In the genomic region with DNA sequence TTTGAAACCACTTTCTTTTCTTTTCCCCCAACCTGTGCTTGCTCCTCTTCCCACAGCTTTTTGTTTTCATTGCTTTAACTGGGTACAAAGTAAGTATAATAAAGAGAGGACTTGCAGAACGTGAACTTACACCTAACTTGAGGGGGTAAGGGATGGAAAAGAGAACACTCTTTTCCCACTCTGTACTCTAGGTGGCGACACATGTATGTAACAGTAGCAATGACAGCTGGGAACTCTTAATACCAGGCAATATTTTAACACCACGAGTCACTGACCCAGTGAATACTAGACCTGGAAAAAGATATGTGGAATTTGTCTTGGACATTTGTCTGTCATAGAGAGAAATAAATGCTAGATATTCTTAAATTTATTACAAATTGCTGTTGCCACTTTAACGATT, we compare ENCODE assay signal across 11 mouse cellular contexts. TPM values are rescaled to one million over a fixed set of nuclear protein-coding genes. Genes with fewer than 3 reads are reported as not detected.
DNase-seq lines count a peak whose midpoint lies in the region; ATAC-seq and TF ChIP-seq lines count a peak whose summit lies in the region.
"Had no signal": no experiment of that assay in that cellular context is flagged by ENCODE, and none has a peak within 500 bp of the region (broad histone marks: within the 10 kb centered on the region; RNA-seq: fewer than 3 reads in every experiment).

No protein-coding gene starts in this region.

- WGBS in embryonic facial prominence, embryonic 11.5 days: 27% methylated on average over 4 of the region's 4 CpGs
- 28% methylated on average over 4 of the region's 4 CpGs for WGBS in embryonic facial prominence, embryonic 10.5 days
- 20% methylated on average over 4 of the region's 4 CpGs for WGBS in liver, postnatal 0 days (ENCODE audit: insufficient replicate concordance)
- 28% methylated on average over 4 of the region's 4 CpGs for WGBS in liver, embryonic 11.5 days
- whole genome bisulfite sequencing in lung, embryonic 14.5 days: 20% methylated on average over 4 of the region's 4 CpGs
- WGBS in hindbrain, embryonic 10.5 days: 33% methylated on average over 4 of the region's 4 CpGs

- H3K4me2 ChIP-seq in embryonic facial prominence, embryonic 11.5 days (ENCODE audit: low read depth, low read length): no peak overlapping the region
- no peak overlapping the region for H3K4me2 ChIP-seq in liver, postnatal 0 days (ENCODE audit: low read depth, low read length)
- H3K4me2 ChIP-seq in liver, embryonic 11.5 days: no peak overlapping the region
- H3K4me2 ChIP-seq in lung, embryonic 14.5 days: no peak overlapping the region
- H3K4me2 ChIP-seq: heart, embryonic 13.5 days; liver, embryonic 15.5 days had no signal

- peak; percentile 78 for DNase-seq in embryonic facial prominence, embryonic 11.5 days (ENCODE audit: low spot score)
- DNase-seq in embryonic facial prominence, embryonic 10.5 days (ENCODE audit: low spot score): no peak
- no peak for DNase-seq in liver, postnatal 0 days
- no peak for DNase-seq in liver, embryonic 11.5 days (ENCODE audit: low spot score)
- DNase-seq in embryo, embryonic 9.5 days (ENCODE audit: extremely low spot score): peak; percentile 25
- peak; percentile 79 for DNase-seq in lung, embryonic 14.5 days
- DNase-seq in cerebellum, adult 11 months: no peak
- DNase-seq in hindbrain, embryonic 10.5 days (ENCODE audit: low spot score): no peak

- no peak for ATAC-seq in embryonic facial prominence, embryonic 11.5 days (replicated peaks; ENCODE audit: insufficient number of reproducible peaks, low FRiP score, low TSS enrichment, low read depth)
- ATAC-seq in liver, postnatal 0 days: no peak
- ATAC-seq in liver, embryonic 11.5 days (replicated peaks; ENCODE audit: low FRiP score): no peak
- no peak for ATAC-seq in lung, embryonic 14.5 days (ENCODE audit: insufficient read depth)

- no peak for TF ChIP-seq EP300 in liver, postnatal 0 days (IDR thresholded peaks at IDR 0.05; ENCODE audit: low read depth)

- H3K9me3 ChIP-seq in embryonic facial prominence, embryonic 11.5 days (replicated peaks; ENCODE audit: control insufficient read depth, low read length): no peaks in the 10 kb centered on the region
- no peaks in the 10 kb centered on the region for H3K9me3 ChIP-seq in embryonic facial prominence, embryonic 10.5 days
- H3K9me3 ChIP-seq in liver, postnatal 0 days (ENCODE audit: low read length): no peaks in the 10 kb centered on the region
- H3K9me3 ChIP-seq in liver, embryonic 11.5 days (ENCODE audit: control insufficient read depth, low read length): no peaks in the 10 kb centered on the region
- no peaks in the 10 kb centered on the region for H3K9me3 ChIP-seq in lung, embryonic 14.5 days (ENCODE audit: low read depth, low read length)
- no peaks in the 10 kb centered on the region for H3K9me3 ChIP-seq in hindbrain, embryonic 10.5 days
- H3K9me3 ChIP-seq: G1E; heart, embryonic 13.5 days; liver, embryonic 15.5 days had no signal

- no peak overlapping the region for H3K4me3 ChIP-seq in embryonic facial prominence, embryonic 11.5 days (ENCODE audit: low read depth, low read length)
- H3K4me3 ChIP-seq in embryonic facial prominence, embryonic 10.5 days: no peak overlapping the region
- H3K4me3 ChIP-seq in liver, postnatal 0 days (ENCODE audit: low read depth, low read length): no peak overlapping the region
- no peak overlapping the region for H3K4me3 ChIP-seq in liver, embryonic 11.5 days (ENCODE audit: low read depth, low read length)
- H3K4me3 ChIP-seq in lung, embryonic 14.5 days (ENCODE audit: low read depth, low read length): no peak overlapping the region
- H3K4me3 ChIP-seq in hindbrain, embryonic 10.5 days: no peak overlapping the region
- H3K4me3 ChIP-seq: heart, embryonic 13.5 days; liver, embryonic 15.5 days had no signal

- TF ChIP-seq CTCF in liver, postnatal 0 days (IDR thresholded peaks at IDR 0.05; ENCODE audit: low read depth): peak; percentile 72
- peak; percentile 72 for TF ChIP-seq CTCF in lung, embryonic 14.5 days (IDR thresholded peaks at IDR 0.05; ENCODE audit: low read depth)

- no peaks in the 10 kb centered on the region for H3K27me3 ChIP-seq in embryonic facial prominence, embryonic 11.5 days (ENCODE audit: control insufficient read depth, insufficient read depth, low read length)
- H3K27me3 ChIP-seq in embryonic facial prominence, embryonic 10.5 days (replicated peaks; ENCODE audit: low read depth, poor library complexity, severe bottlenecking): no peaks in the 10 kb centered on the region
- H3K27me3 ChIP-seq in liver, postnatal 0 days (ENCODE audit: insufficient read depth, low read length): no peaks in the 10 kb centered on the region
- H3K27me3 ChIP-seq in liver, embryonic 11.5 days (replicated peaks; ENCODE audit: control insufficient read depth, insufficient read depth, low read length): no peaks in the 10 kb centered on the region
- H3K27me3 ChIP-seq in lung, embryonic 14.5 days (ENCODE audit: insufficient read depth, low read length): no peaks in the 10 kb centered on the region
- no peaks in the 10 kb centered on the region for H3K27me3 ChIP-seq in hindbrain, embryonic 10.5 days (ENCODE audit: insufficient read depth, poor library complexity, severe bottlenecking)
- H3K27me3 ChIP-seq: heart, embryonic 13.5 days; liver, embryonic 15.5 days had no signal

- H3K4me1 ChIP-seq in embryonic facial prominence, embryonic 11.5 days (ENCODE audit: control insufficient read depth, insufficient read depth, low read length): no peaks in the 10 kb centered on the region
- H3K4me1 ChIP-seq in embryonic facial prominence, embryonic 10.5 days: no peaks in the 10 kb centered on the region
- no peaks in the 10 kb centered on the region for H3K4me1 ChIP-seq in liver, postnatal 0 days (ENCODE audit: insufficient read depth)
- H3K4me1 ChIP-seq in liver, embryonic 11.5 days (replicated peaks; ENCODE audit: control insufficient read depth, insufficient read depth, low read length): no peaks in the 10 kb centered on the region
- H3K4me1 ChIP-seq in lung, embryonic 14.5 days (ENCODE audit: insufficient read depth): no peaks in the 10 kb centered on the region
- H3K4me1 ChIP-seq in hindbrain, embryonic 10.5 days (replicated peaks): no peaks in the 10 kb centered on the region
- H3K4me1 ChIP-seq: heart, embryonic 13.5 days; liver, embryonic 15.5 days had no signal

- H3K9ac ChIP-seq in embryonic facial prominence, embryonic 11.5 days (replicated peaks; ENCODE audit: low read length): no peak overlapping the region
- H3K9ac ChIP-seq in liver, postnatal 0 days (replicated peaks): no peak overlapping the region
- no peak overlapping the region for H3K9ac ChIP-seq in liver, embryonic 11.5 days (ENCODE audit: low read depth, low read length)
- H3K9ac ChIP-seq in lung, embryonic 14.5 days: no peak overlapping the region
- H3K9ac ChIP-seq: heart, embryonic 13.5 days; liver, embryonic 15.5 days had no signal

- no peaks in the 10 kb centered on the region for H3K36me3 ChIP-seq in embryonic facial prominence, embryonic 11.5 days (replicated peaks; ENCODE audit: control insufficient read depth, insufficient read depth, low read depth, low read length)
- no peaks in the 10 kb centered on the region for H3K36me3 ChIP-seq in embryonic facial prominence, embryonic 10.5 days (replicated peaks)
- no peaks in the 10 kb centered on the region for H3K36me3 ChIP-seq in liver, postnatal 0 days (replicated peaks; ENCODE audit: insufficient read depth, low read length)
- H3K36me3 ChIP-seq in liver, embryonic 11.5 days (ENCODE audit: control insufficient read depth, insufficient read depth, low read length): no peaks in the 10 kb centered on the region
- no peaks in the 10 kb centered on the region for H3K36me3 ChIP-seq in lung, embryonic 14.5 days (ENCODE audit: insufficient read depth)
- no peaks in the 10 kb centered on the region for H3K36me3 ChIP-seq in hindbrain, embryonic 10.5 days
- H3K36me3 ChIP-seq: G1E; heart, embryonic 13.5 days; liver, embryonic 15.5 days had no signal

- no peak overlapping the region for H3K27ac ChIP-seq in embryonic facial prominence, embryonic 11.5 days (replicated peaks; ENCODE audit: low read depth, low read length)
- H3K27ac ChIP-seq in embryonic facial prominence, embryonic 10.5 days (replicated peaks): no peak overlapping the region
- no peak overlapping the region for H3K27ac ChIP-seq in liver, postnatal 0 days (ENCODE audit: low read depth)
- no peak overlapping the region for H3K27ac ChIP-seq in liver, embryonic 11.5 days (ENCODE audit: low read depth, low read length)
- no peak overlapping the region for H3K27ac ChIP-seq in lung, embryonic 14.5 days (ENCODE audit: low read depth)
- H3K27ac ChIP-seq in hindbrain, embryonic 10.5 days: no peak overlapping the region
- H3K27ac ChIP-seq: heart, embryonic 13.5 days; liver, embryonic 15.5 days had no signal

RNA-seq across cellular contexts. Expression of a gene that starts 8.5 kb away (rescaled TPM):
- polyA plus RNA-seq in embryonic facial prominence, embryonic 11.5 days (2014; fragmentation: Nextera tagmentation; extraction: Ambion mirVana): 1.5 and 1.6 TPM in 2 replicates
- polyA plus RNA-seq in embryonic facial prominence, embryonic 10.5 days (2016; fragmentation: Nextera tagmentation; extraction: Ambion mirVana): 0.31 TPM in 2 replicates
- 0.39 and 0.58 TPM in 2 replicates for polyA plus RNA-seq in liver, postnatal 0 days (2015; fragmentation: Nextera tagmentation; extraction: Ambion mirVana)
- 0.32 and 0.43 TPM in 2 replicates for polyA plus RNA-seq in liver, embryonic 11.5 days (2014; fragmentation: Nextera tagmentation; extraction: Ambion mirVana)
- 0.20 and 0.43 TPM in 2 replicates for polyA plus RNA-seq in lung, embryonic 14.5 days (2014; fragmentation: Nextera tagmentation; extraction: Ambion mirVana)
- polyA plus RNA-seq in hindbrain, embryonic 10.5 days (2016; fragmentation: Nextera tagmentation; extraction: Ambion mirVana): 0.16 and 0.34 TPM in 2 replicates
- polyA plus RNA-seq: G1E had no signal

RNA-seq across cellular contexts. Expression of a gene that starts 13.3 kb away (rescaled TPM):
- 2.7 and 2.9 TPM in 2 replicates for polyA plus RNA-seq in embryonic facial prominence, embryonic 11.5 days (2014; fragmentation: Nextera tagmentation; extraction: Ambion mirVana)
- polyA plus RNA-seq in embryonic facial prominence, embryonic 10.5 days (2016; fragmentation: Nextera tagmentation; extraction: Ambion mirVana): 1.9 and 2.3 TPM in 2 replicates
- polyA plus RNA-seq in liver, postnatal 0 days (2015; fragmentation: Nextera tagmentation; extraction: Ambion mirVana): 0.20 TPM in 2 replicates
- polyA plus RNA-seq in liver, embryonic 11.5 days (2014; fragmentation: Nextera tagmentation; extraction: Ambion mirVana): 0.22 and 0.51 TPM in 2 replicates
- polyA plus RNA-seq in lung, embryonic 14.5 days (2014; fragmentation: Nextera tagmentation; extraction: Ambion mirVana): 6.4 and 7.2 TPM in 2 replicates
- polyA plus RNA-seq in hindbrain, embryonic 10.5 days (2016; fragmentation: Nextera tagmentation; extraction: Ambion mirVana): 0.57 and 1.2 TPM in 2 replicates
- polyA plus RNA-seq: G1E had no signal

Comparison
In these comparisons a context has a peak if more than half of its experiments do, and no peak if none do; other contexts are left out.
1. DNase-seq: peak in embryonic facial prominence, embryonic 11.5 days (single experiment), embryo, embryonic 9.5 days (single experiment) and lung, embryonic 14.5 days (single experiment); none in embryonic facial prominence, embryonic 10.5 days (single experiment), liver, postnatal 0 days (single experiment), liver, embryonic 11.5 days (single experiment), cerebellum, adult 11 months (single experiment) and hindbrain, embryonic 10.5 days (single experiment).